Mouse (Mus musculus) stomach, embryonic 14.5 days (tissue): ENCODE measurements around the gene Rbfox3. TPM values are rescaled to one million over a fixed set of nuclear protein-coding genes. Genes with fewer than 3 reads are reported as not detected.

Experiments used
- ATAC-seq: fragments of 200-750 bp; cut with Nextera tagmentation; 2 replicates; pipeline ENCODE4 v1.8.0; 2017; ENCODE audit warnings: low read depth, moderate TSS enrichment; ENCODE audit not compliant: insufficient number of reproducible peaks, insufficient read depth, low FRiP score
- H3K27ac ChIP-seq: fragments of 300-500 bp; sonication (generic); 2 replicates; pipeline ENCODE4 v1.5.1; 2014; ENCODE audit warnings: mild to moderate bottlenecking, low read length, moderate library complexity, mixed read lengths
- H3K27me3 ChIP-seq: fragments of 300-500 bp; sonication (generic); 2 replicates; pipeline ENCODE4 v1.6.1; 2014; ENCODE audit warnings: low read length, control low read depth, mixed read lengths; ENCODE audit not compliant: control insufficient read depth, insufficient read depth
- H3K36me3 ChIP-seq: fragments of 300-500 bp; sonication (generic); 2 replicates; pipeline ENCODE4 v1.6.1; 2014; ENCODE audit warnings: mild to moderate bottlenecking, control low read depth, low read length, moderate library complexity, mixed read lengths; ENCODE audit not compliant: control insufficient read depth, insufficient read depth
- H3K4me1 ChIP-seq: fragments of 300-500 bp; sonication (generic); 2 replicates; pipeline ENCODE4 v1.6.1; 2014; ENCODE audit warnings: low read length, control low read depth, mixed read lengths; ENCODE audit not compliant: control insufficient read depth, insufficient read depth
- H3K4me2 ChIP-seq: fragments of 300-500 bp; sonication (generic); replicated peaks from 2 replicates; pipeline ENCODE4 v1.6.1; 2014; ENCODE audit warnings: low read depth, low read length, control low read depth
- H3K4me3 ChIP-seq: fragments of 300-500 bp; sonication (generic); 2 replicates; pipeline ENCODE4 v1.5.1; 2014; ENCODE audit warnings: low read depth, low read length, control low read depth
- H3K9ac ChIP-seq: fragments of 300-500 bp; sonication (generic); replicated peaks from 2 replicates; pipeline ENCODE4 v1.6.1; 2014; ENCODE audit warnings: low read depth, mild to moderate bottlenecking, control low read depth, low read length, moderate library complexity, mixed read lengths
- H3K9me3 ChIP-seq: fragments of 300-500 bp; sonication (generic); 2 replicates; pipeline ENCODE4 v1.6.1; 2016; ENCODE audit warnings: low read depth, low read length, control low read depth; ENCODE audit not compliant: control insufficient read depth
- WGBS: fragments of 180-500 bp; shearing (Covaris S2); extraction: QIAGEN DNeasy Blood & Tissue Kit; methylation state at CpG from one replicate; pipeline ENCODE4 v1.1.7; 2014; 5-methylcytosine and 5-hydroxymethylcytosine counted together
- polyA plus RNA-seq: library from polyadenylated mRNA; unstranded; fragments of >200 nt; fragmentation: Nextera tagmentation; extraction: Ambion mirVana; gene quantifications from 2 replicates; pipeline ENCODE4 v1.2.1, GENCODE M21; 2014

Gene Rbfox3
- polyA plus RNA-seq, 1 experiment from 2014 or later = 1.2 TPM

- WGBS = 82% methylated on average over 6 of the region's 6 CpGs
- Histone ChIP-seq H3K4me3 (no peak overlapping the region), H3K9ac (no peak overlapping the region), H3K4me1 (no peaks in the 10 kb centered on the region), H3K9me3 (no peaks in the 10 kb centered on the region), H3K27ac (no peak overlapping the region), H3K4me2 (no peak overlapping the region), H3K27me3 (no peaks in the 10 kb centered on the region), H3K36me3 (no peaks in the 10 kb centered on the region)
- ATAC-seq = no peak
Observed at GRCm38 (mm10) chr11:118671216-118671615, 240.2 kb downstream of the Rbfox3 start.

GRCm38 (mm10) chr11:118669820-118670219 lies 241.6 kb downstream of the Rbfox3 start:
- no peak for ATAC-seq
- no peaks in the 10 kb centered on the region for H3K36me3 ChIP-seq
- H3K4me1 ChIP-seq = no peaks in the 10 kb centered on the region
- H3K9me3 ChIP-seq = no peaks in the 10 kb centered on the region
- H3K9ac ChIP-seq = no peak overlapping the region
- no peak overlapping the region for H3K4me2 ChIP-seq
- no peak overlapping the region for H3K27ac ChIP-seq
- H3K4me3 ChIP-seq = no peak overlapping the region
- WGBS = 81% methylated on average over 5 of the region's 5 CpGs
- H3K27me3 ChIP-seq = no peaks in the 10 kb centered on the region

DNA sequence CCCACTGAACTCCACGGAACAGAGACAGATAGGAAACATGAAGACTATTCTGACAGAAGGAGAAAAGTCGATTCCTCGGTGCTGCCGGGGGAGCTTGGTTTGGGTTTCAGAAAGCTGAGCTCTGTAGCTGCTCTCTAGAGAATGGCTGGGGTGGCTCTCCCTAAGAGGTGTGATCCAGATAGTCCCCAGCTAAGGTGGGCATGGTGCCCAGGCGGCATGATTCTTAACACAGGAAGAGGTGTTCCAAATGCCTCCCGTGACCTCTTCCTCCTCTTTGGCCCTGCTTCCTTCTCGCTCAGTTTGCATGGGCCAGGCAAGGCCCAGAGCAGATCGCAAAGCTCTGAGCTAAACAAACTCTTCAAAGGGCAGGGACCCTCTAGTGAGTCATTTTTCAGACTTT lies 243.0 kb downstream of the Rbfox3 start:
- 62% methylated on average over 8 of the region's 8 CpGs for WGBS
- no peak overlapping the region for H3K27ac ChIP-seq
- no peaks in the 10 kb centered on the region for H3K9me3 ChIP-seq
- no peak overlapping the region for H3K4me3 ChIP-seq
- no peaks in the 10 kb centered on the region for H3K4me1 ChIP-seq
- no peak overlapping the region for H3K9ac ChIP-seq
- ATAC-seq = no peak
- H3K4me2 ChIP-seq = no peak overlapping the region
- H3K27me3 ChIP-seq = no peaks in the 10 kb centered on the region
- H3K36me3 ChIP-seq = no peaks in the 10 kb centered on the region

GRCm38 (mm10) chr11:118667946-118668345 lies 243.5 kb downstream of the Rbfox3 start:
- 45% methylated on average over 1 of the region's 1 CpGs for WGBS
- H3K36me3 ChIP-seq = no peaks in the 10 kb centered on the region
- H3K4me1 ChIP-seq = no peaks in the 10 kb centered on the region
- no peak overlapping the region for H3K9ac ChIP-seq
- ATAC-seq = no peak
- H3K27ac ChIP-seq = no peak overlapping the region
- H3K27me3 ChIP-seq = no peaks in the 10 kb centered on the region
- H3K4me2 ChIP-seq = no peak overlapping the region
- H3K4me3 ChIP-seq = no peak overlapping the region
- no peaks in the 10 kb centered on the region for H3K9me3 ChIP-seq

DNA sequence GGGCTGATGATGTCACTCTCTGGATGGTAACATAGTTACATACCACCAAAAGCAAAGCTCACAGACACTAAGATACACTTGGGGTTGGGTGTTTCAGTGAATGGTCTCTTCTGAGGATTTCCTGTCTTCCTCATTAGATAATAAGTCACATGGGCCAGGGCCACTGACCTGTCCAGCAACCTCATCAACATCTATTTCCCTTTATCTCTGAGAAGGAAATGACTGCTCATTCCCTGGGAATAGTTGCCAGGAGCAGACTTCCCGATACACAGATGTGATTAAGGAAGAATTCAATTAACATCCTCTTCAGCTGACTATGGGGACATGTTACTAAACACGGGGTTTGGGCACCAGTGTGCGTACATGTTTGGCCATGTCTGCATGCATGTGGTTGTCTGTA lies 245.2 kb downstream of the Rbfox3 start:
- H3K4me1 ChIP-seq = no peaks in the 10 kb centered on the region
- H3K36me3 ChIP-seq = no peaks in the 10 kb centered on the region
- H3K9ac ChIP-seq = no peak overlapping the region
- no peaks in the 10 kb centered on the region for H3K9me3 ChIP-seq
- WGBS = 71% methylated on average over 3 of the region's 3 CpGs
- H3K4me2 ChIP-seq = no peak overlapping the region
- H3K4me3 ChIP-seq = no peak overlapping the region
- no peaks in the 10 kb centered on the region for H3K27me3 ChIP-seq
- no peak for ATAC-seq
- no peak overlapping the region for H3K27ac ChIP-seq

- H3K36me3 ChIP-seq = no peaks in the 10 kb centered on the region
- no peak overlapping the region for H3K9ac ChIP-seq
- no peaks in the 10 kb centered on the region for H3K4me1 ChIP-seq
- no peak for ATAC-seq
- H3K27ac ChIP-seq = no peak overlapping the region
- no peak overlapping the region for H3K4me3 ChIP-seq
- H3K4me2 ChIP-seq = no peak overlapping the region
- H3K9me3 ChIP-seq = no peaks in the 10 kb centered on the region
- no peaks in the 10 kb centered on the region for H3K27me3 ChIP-seq
- WGBS = 73% methylated on average over 8 of the region's 8 CpGs
Observed at GRCm38 (mm10) chr11:118663305-118663704, 248.1 kb downstream of the Rbfox3 start.

GRCm38 (mm10) chr11:118659305-118659704 lies 252.1 kb downstream of the Rbfox3 start:
- 12% methylated on average over 10 of the region's 10 CpGs for WGBS
- H3K9ac ChIP-seq = no peak overlapping the region
- H3K27me3 ChIP-seq = no peaks in the 10 kb centered on the region
- H3K36me3 ChIP-seq = no peaks in the 10 kb centered on the region
- no peak overlapping the region for H3K4me2 ChIP-seq
- no peaks in the 10 kb centered on the region for H3K9me3 ChIP-seq
- ATAC-seq = no peak
- no peak overlapping the region for H3K27ac ChIP-seq
- no peaks in the 10 kb centered on the region for H3K4me1 ChIP-seq
- H3K4me3 ChIP-seq = no peak overlapping the region

DNA sequence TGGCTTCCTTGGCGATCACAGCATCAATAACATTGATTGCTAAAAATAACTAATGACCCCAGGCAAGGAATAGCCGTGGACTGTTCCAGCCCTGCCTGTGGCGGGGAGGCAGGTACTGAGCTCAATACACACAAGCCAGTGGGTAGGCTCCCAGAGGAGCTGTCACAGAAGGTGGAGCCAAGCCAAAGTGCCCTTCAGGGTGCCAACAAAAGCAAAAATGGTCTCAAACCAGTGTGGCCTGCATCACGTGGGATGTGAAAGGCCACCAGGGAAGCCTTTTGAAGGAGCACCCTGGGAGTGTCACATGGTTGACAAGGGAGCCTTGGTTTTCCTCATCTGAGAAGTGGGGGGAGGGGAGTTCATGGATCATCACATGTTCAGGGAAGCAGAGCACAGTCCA lies 255.6 kb downstream of the Rbfox3 start:
- ATAC-seq = no peak
- Histone ChIP-seq H3K4me3 (no peak overlapping the region), H3K27ac (no peak overlapping the region), H3K4me1 (no peaks in the 10 kb centered on the region), H3K36me3 (no peaks in the 10 kb centered on the region), H3K9ac (no peak overlapping the region), H3K4me2 (no peak overlapping the region), H3K27me3 (no peaks in the 10 kb centered on the region), H3K9me3 (no peaks in the 10 kb centered on the region)
- 59% methylated on average over 4 of the region's 4 CpGs for WGBS

DNA sequence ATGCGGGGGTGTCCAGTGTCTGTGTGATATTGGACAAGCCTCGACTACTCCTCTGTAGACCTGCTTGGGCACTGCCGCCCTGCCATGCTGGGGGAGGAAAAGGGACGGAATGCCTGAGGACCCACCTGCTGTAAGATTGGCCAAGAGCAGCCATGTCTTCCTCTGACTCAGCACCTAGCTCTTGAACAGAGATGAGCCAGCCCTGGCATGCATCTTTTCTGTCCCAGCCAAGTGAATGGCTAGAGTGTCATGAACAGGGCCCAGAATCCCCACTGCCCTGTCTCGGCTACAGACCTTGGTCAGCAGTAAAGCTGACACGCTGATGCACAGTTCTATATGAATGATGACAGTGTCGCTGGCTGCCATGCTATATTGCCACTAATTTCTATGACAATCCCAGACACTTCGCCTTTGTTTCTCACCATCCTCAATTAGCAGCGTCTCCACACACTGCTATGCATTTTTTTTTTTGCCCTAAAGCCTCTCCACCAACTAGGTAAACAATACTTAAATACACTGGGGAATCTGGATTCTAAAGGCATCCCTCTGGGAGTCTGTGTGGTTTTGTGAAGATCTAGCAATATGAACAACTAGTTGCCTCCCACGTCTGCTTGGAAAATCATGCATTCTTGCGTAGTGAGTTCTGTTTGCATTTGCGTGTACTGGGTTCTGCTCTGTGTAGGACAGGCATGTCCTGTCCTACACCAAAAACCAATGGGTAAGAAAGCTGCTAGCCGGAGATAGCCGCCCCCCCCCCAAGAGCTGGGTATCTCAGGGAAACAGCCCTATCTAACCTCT lies 257.7 kb downstream of the Rbfox3 start:
- H3K36me3 ChIP-seq = no peaks in the 10 kb centered on the region
- ATAC-seq = no peak
- H3K9me3 ChIP-seq = no peaks in the 10 kb centered on the region
- H3K4me2 ChIP-seq = no peak overlapping the region
- no peaks in the 10 kb centered on the region for H3K4me1 ChIP-seq
- no peak overlapping the region for H3K4me3 ChIP-seq
- no peak overlapping the region for H3K9ac ChIP-seq
- H3K27ac ChIP-seq = no peak overlapping the region
- WGBS = 83% methylated on average over 14 of the region's 14 CpGs
- no peaks in the 10 kb centered on the region for H3K27me3 ChIP-seq
